Mouse (Mus musculus): ENCODE data around the gene Mta2. TPM values are rescaled to one million over a fixed set of nuclear protein-coding genes. Genes with fewer than 3 reads are reported as not detected.
A peak's percentile ranks its signal among the peaks of the same experiment; 100 is the strongest.

The Mta2 gene
- polyA plus RNA-seq, 1 experiment from 2014 or later = 83.6 TPM

- Histone ChIP-seq H3K4me1 (peaks cover 12% of the 10 kb centered on the region), H3K36me3 (peaks cover 100% of the 10 kb centered on the region), H3K27me3 (replicated peaks) (no peaks in the 10 kb centered on the region), H3K9me3 (no peaks in the 10 kb centered on the region), H3K9ac (no peak overlapping the region), H3K4me2 (no peak overlapping the region), H3K4me3 (no peak overlapping the region), H3K27ac (replicated peaks) (no peak overlapping the region)
- WGBS = 93% methylated on average over 1 of the region's 1 CpGs
- no peak for ATAC-seq (ENCODE audit: extremely low read depth, insufficient number of reproducible peaks, low FRiP score, low TSS enrichment)
Observed at GRCm38 (mm10) chr19:8974638-8975037, 33.0 kb downstream of the Mta2 start.

GRCm38 (mm10) chr19:8975491-8975890, 33.8 kb downstream of the Mta2 start:
- no peak overlapping the region for H3K4me3 ChIP-seq
- 89% methylated on average over 2 of the region's 2 CpGs for WGBS
- 0 out of 2 replicates have a peak overlapping the region, but pooled peaks have one; percentile 0 for H3K9ac ChIP-seq
- no peaks in the 10 kb centered on the region for H3K27me3 ChIP-seq (replicated peaks)
- peaks cover 100% of the 10 kb centered on the region for H3K36me3 ChIP-seq
- no peak overlapping the region for H3K4me2 ChIP-seq
- H3K4me1 ChIP-seq = peaks cover 14% of the 10 kb centered on the region
- no peak for ATAC-seq (ENCODE audit: extremely low read depth, insufficient number of reproducible peaks, low FRiP score, low TSS enrichment)
- H3K27ac ChIP-seq (replicated peaks) = no peak overlapping the region
- no peaks in the 10 kb centered on the region for H3K9me3 ChIP-seq

- ATAC-seq (ENCODE audit: extremely low read depth, insufficient number of reproducible peaks, low FRiP score, low TSS enrichment) = no peak
- peaks cover 25% of the 10 kb centered on the region for H3K4me1 ChIP-seq
- no peak overlapping the region for H3K9ac ChIP-seq
- H3K27ac ChIP-seq (replicated peaks) = no peak overlapping the region; the same call in 1 of the 2 replicates
- no peaks in the 10 kb centered on the region for H3K9me3 ChIP-seq
- peaks cover 95% of the 10 kb centered on the region for H3K36me3 ChIP-seq
- no peak overlapping the region for H3K4me3 ChIP-seq
- WGBS = 41% methylated on average over 3 of the region's 3 CpGs
- no peak overlapping the region for H3K4me2 ChIP-seq
- H3K27me3 ChIP-seq (replicated peaks) = no peaks in the 10 kb centered on the region
Observed at GRCm38 (mm10) chr19:8976535-8976934, 34.9 kb downstream of the Mta2 start.

DNA sequence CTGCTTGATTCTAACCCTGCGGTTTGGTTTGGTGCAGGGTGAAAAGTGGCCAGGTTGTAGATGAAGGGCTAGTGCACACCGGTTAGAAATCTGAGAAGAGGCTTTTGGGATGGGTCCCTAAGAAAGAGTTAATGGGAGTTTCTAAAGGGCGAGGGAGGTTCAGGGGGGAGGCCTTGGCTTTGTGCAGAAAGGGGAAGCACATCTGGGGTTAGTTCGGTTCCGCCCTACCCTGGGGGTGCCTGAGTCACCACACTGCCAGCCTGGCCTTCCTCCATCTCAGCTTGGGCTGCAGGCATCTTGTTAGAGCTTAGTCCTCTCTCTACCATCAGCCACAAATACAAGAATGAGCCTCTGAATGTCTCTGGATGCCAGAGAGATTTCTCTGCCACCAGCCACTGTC, 39.1 kb downstream of the Mta2 start:
- H3K9me3 ChIP-seq = no peaks in the 10 kb centered on the region
- 57% methylated on average over 5 of the region's 5 CpGs for whole genome bisulfite sequencing
- no peak overlapping the region for H3K4me2 ChIP-seq
- H3K4me1 ChIP-seq = peaks cover 67% of the 10 kb centered on the region
- peaks cover 52% of the 10 kb centered on the region for H3K36me3 ChIP-seq
- no peak overlapping the region for H3K9ac ChIP-seq
- H3K27me3 ChIP-seq (replicated peaks) = no peaks in the 10 kb centered on the region
- ATAC-seq (ENCODE audit: extremely low read depth, insufficient number of reproducible peaks, low FRiP score, low TSS enrichment) = no peak
- no peak overlapping the region for H3K4me3 ChIP-seq
- peak overlapping the region; percentile 36; the same call in 1 of the 2 replicates for H3K27ac ChIP-seq (replicated peaks)

DNA sequence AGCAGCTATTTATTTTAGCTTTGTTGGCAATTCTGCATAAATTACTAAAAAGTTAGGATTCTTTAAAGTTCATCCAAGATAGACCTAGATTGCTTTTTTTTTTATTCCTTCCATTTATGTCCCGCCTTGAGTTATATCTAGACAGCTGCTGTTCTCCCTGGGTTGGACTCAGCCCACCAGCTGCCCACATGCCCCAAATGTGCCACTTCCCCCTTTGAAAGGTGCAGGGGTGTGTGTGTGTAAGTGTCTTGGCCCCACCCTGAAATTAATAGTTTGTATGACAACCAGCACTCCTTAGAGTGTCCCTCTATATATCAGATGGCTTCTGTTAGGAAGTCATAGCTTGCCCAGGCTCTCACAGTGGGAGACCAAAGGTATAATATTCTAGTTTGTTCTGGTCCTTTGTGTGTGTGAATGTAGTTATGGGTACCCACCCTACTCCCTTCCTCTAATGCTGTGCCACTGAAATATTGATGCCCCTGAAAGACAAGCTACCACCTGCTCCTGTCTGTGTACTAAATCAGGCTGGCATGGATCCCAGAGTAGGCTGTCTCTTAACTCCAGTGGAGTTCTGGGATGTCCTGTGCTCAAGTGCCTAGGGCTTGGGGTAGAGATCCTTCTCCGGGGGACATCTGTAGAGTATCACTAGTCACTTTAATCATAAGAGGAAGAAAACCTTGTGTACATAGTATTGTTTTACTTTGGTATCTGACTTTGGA, 39.9 kb downstream of the Mta2 start:
- Histone ChIP-seq H3K36me3 (peaks cover 44% of the 10 kb centered on the region), H3K9me3 (no peaks in the 10 kb centered on the region), H3K9ac (peak overlapping the region; percentile 45; the same call in 1 of the 2 replicates), H3K4me1 (peaks cover 67% of the 10 kb centered on the region), H3K27ac (replicated peaks) (peak overlapping the region; percentile 49; the same call in 1 of the 2 replicates), H3K27me3 (replicated peaks) (no peaks in the 10 kb centered on the region), H3K4me2 (no peak overlapping the region), H3K4me3 (no peak overlapping the region)
- no peak for ATAC-seq (ENCODE audit: extremely low read depth, insufficient number of reproducible peaks, low FRiP score, low TSS enrichment)
- WGBS = 47% methylated on average over 2 of the region's 2 CpGs

GRCm38 (mm10) chr19:8982303-8983149, 40.9 kb downstream of the Mta2 start:
- H3K27me3 ChIP-seq (replicated peaks) = no peaks in the 10 kb centered on the region
- ATAC-seq (ENCODE audit: extremely low read depth, insufficient number of reproducible peaks, low FRiP score, low TSS enrichment) = no peak
- H3K4me1 ChIP-seq = peaks cover 71% of the 10 kb centered on the region
- peak overlapping the region; percentile 24; the same call in 1 of the 2 replicates for H3K9ac ChIP-seq
- no peak overlapping the region for H3K4me3 ChIP-seq
- peaks cover 35% of the 10 kb centered on the region for H3K36me3 ChIP-seq
- H3K4me2 ChIP-seq = peak overlapping the region; percentile 3; the same call in 1 of the 2 replicates
- peak overlapping the region; percentile 72 for H3K27ac ChIP-seq (replicated peaks)
- H3K9me3 ChIP-seq = no peaks in the 10 kb centered on the region
- whole genome bisulfite sequencing = 26% methylated on average over 5 of the region's 5 CpGs

DNA sequence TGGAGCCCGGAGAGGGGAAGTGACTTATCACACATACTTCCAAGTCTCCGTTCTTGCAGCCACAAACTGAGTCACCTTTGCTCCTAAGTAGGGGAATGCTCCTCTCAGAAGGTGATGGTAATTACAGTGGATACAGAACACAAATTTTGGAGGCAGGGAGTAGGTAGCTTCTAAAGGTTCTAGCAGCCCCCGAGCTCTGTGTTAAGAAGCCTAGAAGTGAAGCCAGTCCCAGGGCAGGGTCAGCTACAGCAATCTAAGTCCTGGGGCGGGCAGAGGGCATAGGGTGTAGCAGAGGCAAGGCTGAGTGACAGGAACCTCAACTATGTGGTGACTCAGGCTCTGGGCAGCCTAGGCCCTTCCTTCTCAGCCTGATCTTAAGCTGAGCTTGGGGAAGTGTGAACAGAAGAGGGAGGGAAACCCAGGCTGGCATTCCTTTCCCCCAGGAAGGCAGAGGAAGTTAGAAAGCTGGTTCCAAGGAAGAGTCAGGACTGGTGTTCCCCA, 41.5 kb downstream of the Mta2 start:
- no peaks in the 10 kb centered on the region for H3K27me3 ChIP-seq (replicated peaks)
- H3K4me3 ChIP-seq = no peak overlapping the region
- peak overlapping the region; percentile 3; the same call in 1 of the 2 replicates for H3K4me2 ChIP-seq
- H3K4me1 ChIP-seq = peaks cover 78% of the 10 kb centered on the region
- peak overlapping the region; percentile 24 for H3K9ac ChIP-seq
- no peaks in the 10 kb centered on the region for H3K9me3 ChIP-seq
- 5% methylated on average over 4 of the region's 4 CpGs for WGBS
- H3K27ac ChIP-seq (replicated peaks) = peak overlapping the region; percentile 72
- no peak for ATAC-seq (ENCODE audit: extremely low read depth, insufficient number of reproducible peaks, low FRiP score, low TSS enrichment)
- H3K36me3 ChIP-seq = peaks cover 28% of the 10 kb centered on the region

GRCm38 (mm10) chr19:8984255-8984868, 42.7 kb downstream of the Mta2 start:
- ATAC-seq (ENCODE audit: extremely low read depth, insufficient number of reproducible peaks, low FRiP score, low TSS enrichment) = no peak
- H3K4me1 ChIP-seq = peaks cover 86% of the 10 kb centered on the region

DNA sequence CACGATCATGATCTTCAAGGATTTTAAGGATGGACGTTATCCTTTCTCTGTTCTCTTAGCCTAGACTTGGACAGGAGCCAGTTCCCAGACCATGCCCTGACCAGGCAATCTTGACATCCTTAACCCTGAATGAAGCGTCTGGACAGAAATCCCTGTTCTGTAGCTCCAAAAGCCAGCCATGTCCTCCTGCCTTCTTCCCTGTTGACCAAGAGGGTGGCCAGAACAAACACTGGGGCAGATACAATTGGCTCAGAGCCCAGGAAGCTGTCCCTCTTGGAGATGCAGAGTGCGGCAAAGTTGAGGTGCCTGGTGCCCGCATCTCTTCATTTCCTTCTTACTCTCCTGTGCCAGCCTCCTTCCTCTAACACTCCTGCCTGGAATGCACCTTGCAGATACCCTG, 44.2 kb downstream of the Mta2 start:
- Histone ChIP-seq H3K9me3 (no peaks in the 10 kb centered on the region), H3K27ac (replicated peaks) (0 out of 2 replicates have a peak overlapping the region, but pooled peaks have one; percentile 9), H3K9ac (no peak overlapping the region), H3K27me3 (replicated peaks) (no peaks in the 10 kb centered on the region), H3K4me2 (no peak overlapping the region), H3K4me1 (peaks cover 85% of the 10 kb centered on the region), H3K4me3 (no peak overlapping the region), H3K36me3 (peaks cover 1% of the 10 kb centered on the region; the same call in 1 of the 2 replicates)
- WGBS = 33% methylated on average over 5 of the region's 5 CpGs
- no peak for ATAC-seq (ENCODE audit: extremely low read depth, insufficient number of reproducible peaks, low FRiP score, low TSS enrichment)

More at GRCm38 (mm10) chr19:8984255-8984868, 42.7 kb downstream of the Mta2 start:
- Histone ChIP-seq H3K4me2 (peak overlapping the region; percentile 14; the same call in 1 of the 2 replicates), H3K4me3 (no peak overlapping the region), H3K9ac (0 out of 2 replicates have a peak overlapping the region, but pooled peaks have one; percentile 16), H3K9me3 (no peaks in the 10 kb centered on the region), H3K36me3 (peaks cover 17% of the 10 kb centered on the region), H3K27me3 (replicated peaks) (no peaks in the 10 kb centered on the region), H3K27ac (replicated peaks) (peak overlapping the region; percentile 72)
- WGBS = 21% methylated on average over 7 of the region's 7 CpGs

DNA sequence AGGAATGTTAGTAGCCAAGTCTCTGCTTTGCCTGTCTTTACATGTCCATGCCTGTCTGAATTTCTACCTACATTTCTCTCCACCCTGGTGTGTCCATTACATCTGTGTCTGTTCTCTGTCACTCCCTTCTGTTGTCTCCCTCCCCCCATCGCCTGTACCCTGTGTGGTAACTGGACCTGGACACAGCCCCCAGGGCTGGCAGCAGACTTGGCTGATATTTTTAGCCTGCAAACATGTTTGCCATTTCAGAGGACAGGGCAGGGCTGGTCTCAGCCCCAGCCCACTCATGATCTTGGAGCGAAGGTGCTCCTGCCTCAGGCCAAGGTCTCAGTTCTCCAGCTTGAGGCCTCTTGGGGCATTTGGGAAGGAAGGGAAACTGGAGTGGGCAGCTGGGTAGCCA, 46.1 kb downstream of the Mta2 start:
- peak overlapping the region; percentile 90 for H3K9ac ChIP-seq
- peaks cover 85% of the 10 kb centered on the region for H3K4me1 ChIP-seq
- peak overlapping the region; percentile 71 for H3K4me2 ChIP-seq
- ATAC-seq (ENCODE audit: extremely low read depth, insufficient number of reproducible peaks, low FRiP score, low TSS enrichment) = no peak
- no peaks in the 10 kb centered on the region for H3K9me3 ChIP-seq
- H3K27me3 ChIP-seq (replicated peaks) = no peaks in the 10 kb centered on the region
- H3K36me3 ChIP-seq = no peaks in the 10 kb centered on the region
- WGBS = 31% methylated on average over 2 of the region's 2 CpGs
- H3K27ac ChIP-seq (replicated peaks) = peak overlapping the region; percentile 93
- H3K4me3 ChIP-seq = 0 out of 2 replicates have a peak overlapping the region, but pooled peaks have one; percentile 5
